Mouse (Mus musculus): ENCODE data around the gene Tpcn1.

DNA sequence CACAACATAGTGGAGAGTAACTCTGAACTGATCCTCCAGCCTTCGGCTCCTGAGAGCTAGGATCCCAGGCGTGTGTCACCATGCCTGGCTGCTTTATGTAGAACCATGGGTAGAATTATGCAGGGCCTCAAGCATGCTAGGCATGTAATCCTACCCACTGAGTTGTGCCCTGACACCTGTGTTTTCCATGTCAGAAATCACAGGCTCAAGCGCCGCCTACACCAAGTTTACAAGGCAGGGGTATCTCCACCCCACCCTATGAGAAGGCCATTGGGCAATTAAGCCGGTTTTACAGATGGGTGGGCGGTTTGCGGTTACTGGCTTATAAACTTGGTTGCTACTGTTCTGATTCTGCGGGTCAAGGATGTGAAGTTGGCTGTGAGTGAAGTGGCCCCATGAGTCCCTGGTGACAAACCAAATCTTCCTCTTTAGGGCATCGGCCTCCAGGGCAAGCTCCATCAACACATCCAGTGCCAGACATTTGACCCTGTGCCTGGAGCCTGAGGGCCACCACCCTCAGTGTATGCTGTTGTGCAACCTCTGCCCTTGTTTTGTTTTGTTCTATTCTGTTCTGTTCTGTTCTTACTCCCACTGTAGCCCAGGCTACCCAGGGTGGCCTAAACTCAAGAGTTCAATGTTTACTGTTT is 74.3 kb downstream of the Tpcn1 start:
- TF ChIP-seq POLR2A (IDR thresholded peaks at IDR 0.05; ENCODE audit: borderline replicate concordance, low read depth, low read length) = no peak
- no peak for TF ChIP-seq CTCF (IDR thresholded peaks at IDR 0.05; ENCODE audit: low read depth, low read length)
